In genomic region chr11:102697338-102698017, GRCm38 (mm10) we compare ENCODE assay signal across 8 mouse cellular contexts. TPM values are rescaled to one million over a fixed set of nuclear protein-coding genes. Genes with fewer than 3 reads are reported as not detected.
DNase-seq lines count a peak whose midpoint lies in the region; ATAC-seq and TF ChIP-seq lines count a peak whose summit lies in the region.

Ccdc43 (minus strand) TSS chr11:102697782.

- 0 out of 2 replicates have a peak, but pooled peaks cover 3% of the 10 kb centered on the region for H3K36me3 ChIP-seq in hindbrain, embryonic 11.5 days (ENCODE audit: control insufficient read depth, insufficient read depth, low read length)
- H3K36me3 ChIP-seq in lung, embryonic 16.5 days (ENCODE audit: control insufficient read depth, insufficient read depth, low read length), result no peaks in the 10 kb centered on the region; the same call in 1 of the 2 replicates
- H3K36me3 ChIP-seq in thymus, adult 2 months (ENCODE audit: control insufficient read depth, insufficient read depth, low read length), result no peaks in the 10 kb centered on the region

- 0% methylated on average over 48 of the region's 49 CpGs for WGBS in hindbrain, embryonic 11.5 days
- 0% methylated on average over 49 of the region's 49 CpGs for WGBS in lung, embryonic 16.5 days
- under 1% methylated on average over 49 of the region's 49 CpGs for WGBS in thymus, adult 2 months

- peak; percentile 93 for ATAC-seq in hindbrain, embryonic 11.5 days (ENCODE audit: low FRiP score)
- peak; percentile 97 for ATAC-seq in lung, embryonic 16.5 days (ENCODE audit: low read depth)

- peak within 1 kb of the TSS; percentile 40; the same call in 1 of the 2 replicates for H3K27ac ChIP-seq in hindbrain, embryonic 11.5 days (ENCODE audit: low read depth, low read length)
- H3K27ac ChIP-seq in lung, embryonic 16.5 days (ENCODE audit: low read length), result peak within 1 kb of the TSS; percentile 33; the same call in 1 of the 2 replicates
- H3K27ac ChIP-seq in thymus, adult 2 months (ENCODE audit: control insufficient read depth, insufficient read depth, low read length), result no peak within 1 kb of the TSS

- H3K9me3 ChIP-seq in hindbrain, embryonic 11.5 days (ENCODE audit: control insufficient read depth, low read length), result no peaks in the 10 kb centered on the region
- no peaks in the 10 kb centered on the region for H3K9me3 ChIP-seq in lung, embryonic 16.5 days (ENCODE audit: control insufficient read depth, low read length)

- no peaks in the 10 kb centered on the region for H3K27me3 ChIP-seq in hindbrain, embryonic 11.5 days (ENCODE audit: control insufficient read depth, insufficient read depth, low read length)
- no peaks in the 10 kb centered on the region for H3K27me3 ChIP-seq in lung, embryonic 16.5 days (ENCODE audit: control insufficient read depth, insufficient read depth, low read depth, low read length)
- H3K27me3 ChIP-seq in thymus, adult 2 months (ENCODE audit: control insufficient read depth, insufficient read depth, low read length), result no peaks in the 10 kb centered on the region

- peak within 1 kb of the TSS; percentile 57 for H3K4me2 ChIP-seq in hindbrain, embryonic 11.5 days (replicated peaks; ENCODE audit: low read depth, low read length)
- H3K4me2 ChIP-seq in lung, embryonic 16.5 days (ENCODE audit: low read depth, low read length), result peak within 1 kb of the TSS; percentile 92

- TF ChIP-seq POLR2A in thymus, adult 2 months (IDR thresholded peaks at IDR 0.05; ENCODE audit: control insufficient read depth, extremely low read depth, insufficient read depth, low read length, poor library complexity), result 0 out of 2 replicates have a peak, but pooled peaks have one; percentile 34

- 0 out of 2 replicates have a peak, but pooled peaks cover 2% of the 10 kb centered on the region for H3K4me1 ChIP-seq in hindbrain, embryonic 11.5 days (replicated peaks; ENCODE audit: control insufficient read depth, insufficient read depth, low read length)
- H3K4me1 ChIP-seq in lung, embryonic 16.5 days (replicated peaks; ENCODE audit: control insufficient read depth, insufficient read depth, low read length), result peaks cover 15% of the 10 kb centered on the region
- peaks cover 7% of the 10 kb centered on the region for H3K4me1 ChIP-seq in thymus, adult 2 months (replicated peaks; ENCODE audit: control insufficient read depth, insufficient read depth, low read length)

- H3K9ac ChIP-seq in hindbrain, embryonic 11.5 days (ENCODE audit: low read depth, low read length), result peak within 1 kb of the TSS; percentile 89
- H3K9ac ChIP-seq in lung, embryonic 16.5 days (ENCODE audit: low read length), result peak within 1 kb of the TSS; percentile 85

- H3K4me3 ChIP-seq in hindbrain, embryonic 11.5 days (ENCODE audit: low read depth, low read length), result peak within 1 kb of the TSS; percentile 71
- peak within 1 kb of the TSS; percentile 74 for H3K4me3 ChIP-seq in lung, embryonic 16.5 days (ENCODE audit: low read length)
- H3K4me3 ChIP-seq in thymus, adult 2 months (ENCODE audit: control insufficient read depth, insufficient read depth, low read length), result peak within 1 kb of the TSS; percentile 68

- TF ChIP-seq CTCF in thymus, adult 2 months (IDR thresholded peaks at IDR 0.05; ENCODE audit: borderline replicate concordance, control insufficient read depth, extremely low read depth, insufficient read depth, low read length, poor library complexity), result peak; percentile 29; the same call in 1 of the 2 replicates

- peak; percentile 90 for DNase-seq in Muller cell, postnatal 12 days (ENCODE audit: inconsistent ontology term)
- peak; percentile 86 for DNase-seq in cerebellum, adult 9-11 months
- DNase-seq in frontal cortex, adult 2 months (ENCODE audit: extremely low spot score in 1 of 2, low spot score in 1 of 2), result peak; percentile 59 to 90
- DNase-seq in hindbrain, embryonic 11.5 days (ENCODE audit: low spot score), result peak; percentile 93
- peak; percentile 77 for DNase-seq in layer of hippocampus, adult 9-11 months
- peak; percentile 73 for DNase-seq in ovary, adult 18-20 months (ENCODE audit: low spot score)
- DNase-seq in thymus, adult 2 months, result peak; percentile 87

RNA-seq across cellular contexts. Expression of gene Ccdc43, which starts in this region (rescaled TPM):
- polyA plus RNA-seq in frontal cortex, adult 2 months (2012; rRNA removed), result 18.3 and 24.0 TPM in 2 replicates
- 51.3 and 53.0 TPM in 2 replicates for polyA plus RNA-seq in hindbrain, embryonic 11.5 days (2014; fragmentation: Nextera tagmentation; extraction: Ambion mirVana)
- polyA plus RNA-seq in lung, embryonic 16.5 days (2015; fragmentation: Nextera tagmentation; extraction: Ambion mirVana), result 45.9 and 47.5 TPM in 2 replicates
- 8.7 and 9.6 TPM in 2 replicates for polyA plus RNA-seq in thymus, adult 2 months (2012; rRNA removed)
